Mouse (Mus musculus) intestine, postnatal 0 days (tissue): ENCODE results near the gene Ghitm. TPM values are rescaled to one million over a fixed set of nuclear protein-coding genes. Genes with fewer than 3 reads are reported as not detected.

Source experiments
- ATAC-seq: fragments of 200-750 bp; cut with Nextera tagmentation; 2 replicates; pipeline ENCODE4 v1.8.0; 2017; ENCODE audit warnings: mild to moderate bottlenecking, moderate TSS enrichment, moderate library complexity
- H3K27ac ChIP-seq: fragments of 300-500 bp; sonication (generic); 2 replicates; pipeline ENCODE4 v1.5.1; 2014; ENCODE audit warnings: mild to moderate bottlenecking, low read depth, low read length, moderate library complexity
- H3K27me3 ChIP-seq: fragments of 300-500 bp; sonication (generic); replicated peaks from 2 replicates; pipeline ENCODE4 v1.6.1; 2014; ENCODE audit warnings: low read length, mixed read lengths; ENCODE audit not compliant: control insufficient read depth, insufficient read depth
- H3K36me3 ChIP-seq: fragments of 300-500 bp; sonication (generic); 2 replicates; pipeline ENCODE4 v1.6.1; 2014; ENCODE audit warnings: mild to moderate bottlenecking, moderate library complexity; ENCODE audit not compliant: control insufficient read depth, insufficient read depth
- H3K4me1 ChIP-seq: fragments of 300-500 bp; sonication (generic); replicated peaks from 2 replicates; pipeline ENCODE4 v1.6.1; 2014; ENCODE audit warnings: antibody characterized with exemption, low read length, mixed read lengths; ENCODE audit not compliant: control insufficient read depth, insufficient read depth
- H3K4me2 ChIP-seq: fragments of 300-500 bp; sonication (generic); replicated peaks from 2 replicates; pipeline ENCODE4 v1.6.1; 2014; ENCODE audit warnings: low read depth, mild to moderate bottlenecking, moderate library complexity
- H3K4me3 ChIP-seq: fragments of 300-500 bp; sonication (generic); 2 replicates; pipeline ENCODE4 v1.5.1; 2014; ENCODE audit warnings: low read depth, low read length
- H3K9ac ChIP-seq: fragments of 300-500 bp; sonication (generic); 2 replicates; pipeline ENCODE4 v1.6.1; 2014; ENCODE audit warnings: mild to moderate bottlenecking, low read depth, low read length
- H3K9me3 ChIP-seq: fragments of 300-500 bp; sonication (generic); 2 replicates; pipeline ENCODE4 v1.6.1; 2016; ENCODE audit warnings: mixed run types; ENCODE audit not compliant: control insufficient read depth
- CTCF ChIP-seq: sonication (generic); IDR thresholded peaks from 2 replicates; pipeline ENCODE4 v1.5.1; 2016; ENCODE audit warnings: low read depth, mild to moderate bottlenecking, control low read depth, antibody characterized with exemption, moderate library complexity
- WGBS: fragments of 180-500 bp; shearing (Covaris S2); extraction: QIAGEN DNeasy Blood & Tissue Kit; methylation state at CpG from one replicate; pipeline ENCODE4 v1.1.7; 2014; 5-methylcytosine and 5-hydroxymethylcytosine counted together
- polyA plus RNA-seq: library from polyadenylated mRNA; unstranded; fragments of >200 nt; fragmentation: Nextera tagmentation; extraction: Ambion mirVana; gene quantifications from 2 replicates; pipeline ENCODE4 v1.2.1, GENCODE M21; 2015

Ghitm gene
- polyA plus RNA-seq, 1 experiment from 2014 or later: 283 TPM

DNA sequence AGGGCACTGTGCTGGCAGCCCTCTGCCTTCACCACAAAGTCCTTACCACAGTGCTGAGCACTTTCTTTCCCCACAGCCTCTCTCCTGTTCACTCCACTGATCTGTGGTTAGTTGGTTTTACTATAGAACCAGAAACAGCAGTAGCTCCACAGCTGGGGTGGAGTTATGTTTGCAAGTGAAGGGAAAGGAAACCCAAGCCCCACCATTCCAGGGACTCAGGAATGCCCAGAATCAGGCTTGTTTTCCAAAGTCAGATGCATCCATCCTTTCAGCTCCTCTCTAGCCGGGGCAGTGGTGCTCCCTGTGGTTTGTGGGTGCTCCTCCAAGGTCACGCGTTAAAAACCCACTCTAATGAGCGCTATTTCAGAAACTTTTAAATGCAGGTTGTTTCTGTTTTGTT lies 39.5 kb downstream of the Ghitm start:
- no peak for TF ChIP-seq CTCF
- no peak overlapping the region for H3K4me3 ChIP-seq
- peaks cover 16% of the 10 kb centered on the region for H3K27me3 ChIP-seq
- no peak overlapping the region for H3K4me2 ChIP-seq
- 74% methylated on average over 4 of the region's 4 CpGs for WGBS
- H3K27ac ChIP-seq: no peak overlapping the region
- H3K9ac ChIP-seq: no peak overlapping the region
- no peaks in the 10 kb centered on the region for H3K4me1 ChIP-seq
- no peak for ATAC-seq
- no peaks in the 10 kb centered on the region for H3K36me3 ChIP-seq
- H3K9me3 ChIP-seq: no peaks in the 10 kb centered on the region

DNA sequence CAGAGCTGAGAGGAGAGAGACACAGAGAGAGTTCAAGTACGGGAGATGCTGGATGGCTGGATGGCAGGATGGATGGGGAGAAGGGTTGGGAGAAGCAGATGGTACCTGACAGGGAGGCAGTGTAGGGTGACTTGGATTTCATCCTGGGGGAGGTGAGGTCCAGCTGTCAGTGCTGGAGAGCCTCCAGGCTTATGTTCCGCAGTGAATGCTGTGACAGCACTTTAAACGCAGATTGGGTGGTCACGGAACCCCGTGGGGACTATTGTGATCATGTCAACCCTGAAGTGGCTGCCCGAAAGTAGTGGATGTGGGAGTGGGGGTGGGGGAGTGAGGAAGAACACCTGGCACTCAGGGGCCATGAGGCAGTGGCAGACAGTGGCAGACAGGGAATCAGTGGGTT lies 40.6 kb downstream of the Ghitm start:
- Histone ChIP-seq H3K27ac (no peak overlapping the region), H3K4me2 (no peak overlapping the region), H3K36me3 (no peaks in the 10 kb centered on the region), H3K27me3 (peaks cover 16% of the 10 kb centered on the region), H3K9me3 (no peaks in the 10 kb centered on the region), H3K4me3 (no peak overlapping the region), H3K9ac (no peak overlapping the region), H3K4me1 (no peaks in the 10 kb centered on the region)
- ATAC-seq: no peak
- 78% methylated on average over 6 of the region's 6 CpGs for WGBS
- TF ChIP-seq CTCF: no peak

DNA sequence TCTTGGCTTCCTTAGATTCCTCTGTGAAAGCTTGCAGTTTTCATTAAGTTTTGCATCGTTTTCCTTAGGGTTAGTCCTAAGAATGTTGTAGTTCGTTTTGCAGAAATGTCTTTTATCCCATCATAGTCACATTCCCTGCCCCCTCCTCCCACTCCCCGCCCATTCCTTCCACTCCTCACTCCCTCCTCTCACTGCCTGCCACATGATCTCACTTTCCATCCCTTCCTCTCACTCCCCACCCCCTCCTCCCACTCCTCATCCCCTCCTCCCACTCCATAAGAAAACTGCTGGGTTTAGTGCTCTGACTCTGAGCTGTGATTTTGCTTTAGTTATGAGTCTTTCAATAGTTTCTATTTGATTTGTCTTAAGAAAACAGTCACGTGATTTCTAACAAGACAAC lies 51.3 kb downstream of the Ghitm start:
- no peak overlapping the region for H3K4me3 ChIP-seq
- no peaks in the 10 kb centered on the region for H3K4me1 ChIP-seq
- H3K9me3 ChIP-seq: no peaks in the 10 kb centered on the region
- no peak overlapping the region for H3K4me2 ChIP-seq
- H3K27ac ChIP-seq: no peak overlapping the region
- H3K36me3 ChIP-seq: no peaks in the 10 kb centered on the region
- no peak for TF ChIP-seq CTCF
- no peak for ATAC-seq
- no peak overlapping the region for H3K9ac ChIP-seq
- 28% methylated on average over 4 of the region's 4 CpGs for WGBS
- no peaks in the 10 kb centered on the region for H3K27me3 ChIP-seq

DNA sequence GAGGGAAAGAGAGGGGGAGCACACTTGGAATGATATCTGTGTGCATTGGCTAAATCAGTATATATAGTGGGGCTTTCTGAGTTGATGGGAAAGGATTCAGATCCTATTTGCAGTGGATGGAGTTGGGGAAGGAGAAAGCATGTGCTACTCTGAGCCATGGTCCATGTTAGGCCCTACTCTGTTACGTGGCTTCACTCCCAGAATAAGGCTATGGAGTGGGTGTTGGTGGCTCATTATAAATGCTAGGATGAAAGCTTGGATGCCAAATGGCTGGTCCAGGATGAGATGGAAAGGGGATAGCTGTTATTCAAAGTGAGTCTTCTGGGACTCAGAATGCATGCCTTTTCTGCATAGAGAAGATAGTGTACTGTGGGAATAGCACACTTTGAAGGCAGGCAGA lies 54.3 kb downstream of the Ghitm start:
- no peaks in the 10 kb centered on the region for H3K27me3 ChIP-seq
- H3K9ac ChIP-seq: no peak overlapping the region
- no peak for ATAC-seq
- no peaks in the 10 kb centered on the region for H3K9me3 ChIP-seq
- no peaks in the 10 kb centered on the region for H3K4me1 ChIP-seq
- H3K4me3 ChIP-seq: no peak overlapping the region
- no peak for TF ChIP-seq CTCF
- no peaks in the 10 kb centered on the region for H3K36me3 ChIP-seq
- 83% methylated on average over 1 of the region's 1 CpGs for WGBS
- H3K27ac ChIP-seq: no peak overlapping the region
- no peak overlapping the region for H3K4me2 ChIP-seq

Other genes with a start within 250 kb of the Ghitm start
- 81.8 and 81.9 TPM in 2 replicates for gene Ccser2, start 166.5 kb downstream of the Ghitm start, polyA plus RNA-seq
- not detected in 2 replicates for gene Rgr, start 86.3 kb downstream of the Ghitm start, polyA plus RNA-seq
- gene Lrit1, start 80.4 kb downstream of the Ghitm start, polyA plus RNA-seq: 0.03 TPM in 1 of 2 replicates, not detected in the other
- not detected in 2 replicates for gene Lrit2, start 67.3 kb downstream of the Ghitm start, polyA plus RNA-seq
- 0.07 and 0.09 TPM in 2 replicates for gene Cdhr1, start 36.9 kb downstream of the Ghitm start, polyA plus RNA-seq
- 10.5 and 45.5 TPM in 2 replicates for gene 2610528A11Rik, start 21.2 kb downstream of the Ghitm start, polyA plus RNA-seq